ENCODE assay signal across 16 mouse cellular contexts in genomic region chr3:18665738-18666137, GRCm38 (mm10).
DNase-seq lines count a peak whose midpoint lies in the region; ATAC-seq and TF ChIP-seq lines count a peak whose summit lies in the region.
"Had no signal": no experiment of that assay in that cellular context is flagged by ENCODE, and none has a peak within 500 bp of the region (broad histone marks: within the 10 kb centered on the region; RNA-seq: fewer than 3 reads in every experiment).

No protein-coding gene starts in this region.

- no peaks in the 10 kb centered on the region for H3K4me1 ChIP-seq in kidney, adult 2 months (ENCODE audit: control insufficient read depth, insufficient read depth, low read length)
- H3K4me1 ChIP-seq in kidney, embryonic 16.5 days (ENCODE audit: insufficient read depth, low read length): no peaks in the 10 kb centered on the region
- H3K4me1 ChIP-seq in midbrain, embryonic 13.5 days (replicated peaks): no peaks in the 10 kb centered on the region
- H3K4me1 ChIP-seq in midbrain, embryonic 10.5 days: peaks cover 6% of the 10 kb centered on the region; the same call in 1 of the 2 replicates
- H3K4me1 ChIP-seq in heart, adult 2 months (ENCODE audit: control insufficient read depth, insufficient read depth, low read length): no peaks in the 10 kb centered on the region
- H3K4me1 ChIP-seq in heart, embryonic 10.5 days: no peaks in the 10 kb centered on the region
- H3K4me1 ChIP-seq: heart, embryonic 15.5 days; hindbrain, embryonic 13.5 days; limb, embryonic 13.5 days had no signal

- WGBS in kidney, adult 2 months: 43% methylated on average over 2 of the region's 2 CpGs
- WGBS in kidney, embryonic 16.5 days: 43% methylated on average over 2 of the region's 2 CpGs
- WGBS in midbrain, embryonic 13.5 days: 7% methylated on average over 2 of the region's 2 CpGs
- 18% methylated on average over 2 of the region's 2 CpGs for WGBS in midbrain, embryonic 10.5 days
- whole genome bisulfite sequencing in heart, adult 2 months: 78% methylated on average over 2 of the region's 2 CpGs
- 66% methylated on average over 2 of the region's 2 CpGs for WGBS in heart, embryonic 10.5 days

- H3K9me3 ChIP-seq in kidney, embryonic 16.5 days (ENCODE audit: low read length): no peaks in the 10 kb centered on the region
- H3K9me3 ChIP-seq in midbrain, embryonic 13.5 days: no peaks in the 10 kb centered on the region
- no peaks in the 10 kb centered on the region for H3K9me3 ChIP-seq in midbrain, embryonic 10.5 days (replicated peaks)
- H3K9me3 ChIP-seq in heart, embryonic 10.5 days: no peaks in the 10 kb centered on the region
- H3K9me3 ChIP-seq: G1E; heart, embryonic 15.5 days; hindbrain, embryonic 13.5 days; limb, embryonic 13.5 days had no signal

- no peak overlapping the region for H3K9ac ChIP-seq in kidney, embryonic 16.5 days (replicated peaks; ENCODE audit: low read length)
- H3K9ac ChIP-seq in midbrain, embryonic 13.5 days (replicated peaks): no peak overlapping the region
- H3K9ac ChIP-seq in heart, adult 2 months (ENCODE audit: low read depth, low read length): no peak overlapping the region
- H3K9ac ChIP-seq: heart, embryonic 15.5 days; hindbrain, embryonic 13.5 days; limb, embryonic 13.5 days had no signal

- no peak overlapping the region for H3K27ac ChIP-seq in kidney, adult 2 months (ENCODE audit: insufficient read depth, low read depth, low read length)
- no peak overlapping the region for H3K27ac ChIP-seq in kidney, embryonic 16.5 days (ENCODE audit: low read length)
- no peak overlapping the region for H3K27ac ChIP-seq in midbrain, embryonic 13.5 days
- no peak overlapping the region for H3K27ac ChIP-seq in midbrain, embryonic 10.5 days (replicated peaks)
- H3K27ac ChIP-seq in heart, adult 2 months: no peak overlapping the region
- no peak overlapping the region for H3K27ac ChIP-seq in heart, embryonic 10.5 days
- H3K27ac ChIP-seq: heart, embryonic 15.5 days; hindbrain, embryonic 13.5 days; kidney, postnatal 0 days; limb, embryonic 13.5 days had no signal

- H3K27me3 ChIP-seq in kidney, adult 2 months (replicated peaks; ENCODE audit: control insufficient read depth, insufficient read depth, low read length): no peaks in the 10 kb centered on the region
- H3K27me3 ChIP-seq in kidney, embryonic 16.5 days (ENCODE audit: insufficient read depth, low read length): no peaks in the 10 kb centered on the region
- no peaks in the 10 kb centered on the region for H3K27me3 ChIP-seq in midbrain, embryonic 13.5 days
- H3K27me3 ChIP-seq in midbrain, embryonic 10.5 days (ENCODE audit: low read depth, poor library complexity, severe bottlenecking): no peaks in the 10 kb centered on the region
- H3K27me3 ChIP-seq in heart, adult 2 months (ENCODE audit: control insufficient read depth, insufficient read depth, low read length): no peaks in the 10 kb centered on the region
- H3K27me3 ChIP-seq in heart, embryonic 10.5 days (ENCODE audit: insufficient read depth, poor library complexity, severe bottlenecking): no peaks in the 10 kb centered on the region
- H3K27me3 ChIP-seq: heart, embryonic 15.5 days; hindbrain, embryonic 13.5 days; limb, embryonic 13.5 days had no signal

- no peak for ATAC-seq in kidney, embryonic 16.5 days (ENCODE audit: low FRiP score, low TSS enrichment)
- peak; percentile 79 for ATAC-seq in midbrain, embryonic 13.5 days

- TF ChIP-seq CTCF in kidney, adult 2 months (conservative IDR thresholded peaks at IDR 0.05; ENCODE audit: insufficient read depth, insufficient read length, low read depth, low read length): no peak
- TF ChIP-seq CTCF in heart, adult 2 months (IDR thresholded peaks at IDR 0.05): no peak

- H3K4me2 ChIP-seq in kidney, embryonic 16.5 days (replicated peaks; ENCODE audit: low read depth, low read length): no peak overlapping the region
- H3K4me2 ChIP-seq in midbrain, embryonic 13.5 days (replicated peaks): no peak overlapping the region
- H3K4me2 ChIP-seq: heart, embryonic 15.5 days; hindbrain, embryonic 13.5 days; limb, embryonic 13.5 days had no signal

- no peak overlapping the region for H3K4me3 ChIP-seq in kidney, adult 2 months (ENCODE audit: insufficient read depth, low read depth, low read length)
- no peak overlapping the region for H3K4me3 ChIP-seq in kidney, embryonic 16.5 days (ENCODE audit: low read length)
- no peak overlapping the region for H3K4me3 ChIP-seq in midbrain, embryonic 13.5 days (replicated peaks)
- no peak overlapping the region for H3K4me3 ChIP-seq in midbrain, embryonic 10.5 days
- H3K4me3 ChIP-seq in heart, adult 2 months: no peak overlapping the region
- H3K4me3 ChIP-seq in heart, embryonic 10.5 days: no peak overlapping the region
- H3K4me3 ChIP-seq: heart, embryonic 15.5 days; hindbrain, embryonic 13.5 days; limb, embryonic 13.5 days had no signal

- TF ChIP-seq POLR2A in kidney, adult 2 months (IDR thresholded peaks at IDR 0.05; ENCODE audit: low read depth, low read length): no peak
- no peak for TF ChIP-seq POLR2A in heart, adult 2 months (IDR thresholded peaks at IDR 0.05; ENCODE audit: insufficient read depth, low read depth, low read length)

- H3K36me3 ChIP-seq in kidney, adult 2 months (ENCODE audit: control insufficient read depth, insufficient read depth, low read length): no peaks in the 10 kb centered on the region
- no peaks in the 10 kb centered on the region for H3K36me3 ChIP-seq in kidney, embryonic 16.5 days (ENCODE audit: insufficient read depth, low read length)
- no peaks in the 10 kb centered on the region for H3K36me3 ChIP-seq in midbrain, embryonic 13.5 days
- H3K36me3 ChIP-seq in midbrain, embryonic 10.5 days: no peaks in the 10 kb centered on the region
- no peaks in the 10 kb centered on the region for H3K36me3 ChIP-seq in heart, adult 2 months (ENCODE audit: control insufficient read depth, insufficient read depth, low read length)
- H3K36me3 ChIP-seq in heart, embryonic 10.5 days: no peaks in the 10 kb centered on the region
- H3K36me3 ChIP-seq: G1E; heart, embryonic 15.5 days; hindbrain, embryonic 13.5 days; limb, embryonic 13.5 days had no signal

- intact Hi-C loops in heart, adult 2 months (cut with DNase I): no loop called here

- TF ChIP-seq EP300 in heart, adult 2 months (IDR thresholded peaks at IDR 0.05; ENCODE audit: insufficient read depth, low read depth, low read length): no peak

- peak; percentile 69 for DNase-seq in kidney, adult 2 months
- no peak for DNase-seq in midbrain, embryonic 10.5 days (ENCODE audit: low spot score)
- peak; percentile 8 for DNase-seq in forelimb bud, embryonic 11.5 days (ENCODE audit: low read depth, low spot score)
- no peak for DNase-seq in heart, adult 2 months
- DNase-seq in heart, embryonic 10.5 days (ENCODE audit: low spot score): no peak
- DNase-seq: adrenal gland, postnatal 10 days; cerebellum, adult 2 months; layer of hippocampus, postnatal 36 days; lung, postnatal 14 days had no signal

- H3K79me2 ChIP-seq in heart, adult 2 months (replicated peaks; ENCODE audit: control insufficient read depth, insufficient read depth, low read length): no peaks in the 10 kb centered on the region

Comparison
In these comparisons a context has a peak if more than half of its experiments do, and no peak if none do; other contexts are left out.
1. DNase-seq: peak in kidney, adult 2 months (single experiment) and forelimb bud, embryonic 11.5 days (single experiment); none in midbrain, embryonic 10.5 days (single experiment), heart, adult 2 months (0 of 2) and heart, embryonic 10.5 days (single experiment).